Mouse (Mus musculus) erythroblast, embryonic 14.5 days (primary cell): Measurements from ENCODE around the gene Tmem240. TPM values are rescaled to one million over a fixed set of nuclear protein-coding genes. Genes with fewer than 3 reads are reported as not detected.

Experiments used
- H3K27me3 ChIP-seq: 2 replicates; pipeline ENCODE4 v1.6.1; 2012; ENCODE audit warnings: inconsistent platforms; ENCODE audit not compliant: control insufficient read depth
- H3K36me3 ChIP-seq: 2 replicates; pipeline ENCODE4 v1.6.1; 2012; ENCODE audit warnings: mild to moderate bottlenecking, inconsistent platforms; ENCODE audit not compliant: control insufficient read depth
- H3K4me1 ChIP-seq: 2 replicates; pipeline ENCODE4 v1.6.1; 2012; ENCODE audit warnings: inconsistent platforms; ENCODE audit not compliant: control insufficient read depth
- H3K4me3 ChIP-seq: replicated peaks from 2 replicates; pipeline ENCODE3; 2012; ENCODE audit warnings: moderate library complexity, mild to moderate bottlenecking, inconsistent platforms
- H3K9me3 ChIP-seq: 2 replicates; pipeline ENCODE4 v1.6.1; 2012; ENCODE audit warnings: low read length, inconsistent platforms, mixed read lengths; ENCODE audit not compliant: control insufficient read depth
- GATA1 ChIP-seq: IDR thresholded peaks from 2 replicates; pipeline ENCODE4 v1.6.1; 2012; ENCODE audit warnings: low read length, inconsistent platforms, mixed read lengths
- TAL1 ChIP-seq: IDR thresholded peaks from 3 replicates; pipeline ENCODE4 v1.6.1; 2012; ENCODE audit warnings: low read length, inconsistent platforms, mixed read lengths
- polyA plus RNA-seq: library from polyadenylated mRNA; stranded (reverse); fragments of >175 nt; gene quantifications from 2 replicates; pipeline ENCODE4 v1.2.3, GENCODE M21; 2012

The Tmem240 gene
- polyA plus RNA-seq, 1 experiment: 0.01 TPM

- Histone ChIP-seq H3K4me3 (peak overlapping the region; percentile 21), H3K4me1 (peaks cover 40% of the 10 kb centered on the region), H3K9me3 (no peaks in the 10 kb centered on the region), H3K27me3 (no peaks in the 10 kb centered on the region), H3K36me3 (peaks cover 10% of the 10 kb centered on the region)
- TF ChIP-seq GATA1: no peak
Observed at GRCm38 (mm10) chr4:155762357-155762756, 27.8 kb downstream of the Tmem240 start.

- no peak for TF ChIP-seq TAL1
- TF ChIP-seq GATA1: no peak
- Histone ChIP-seq H3K9me3 (no peaks in the 10 kb centered on the region), H3K36me3 (no peaks in the 10 kb centered on the region), H3K27me3 (peaks cover 35% of the 10 kb centered on the region), H3K4me3 (peak overlapping the region; percentile 72), H3K4me1 (peaks cover 21% of the 10 kb centered on the region)
Observed at GRCm38 (mm10) chr4:155769496-155769879, 34.9 kb downstream of the Tmem240 start.

- Histone ChIP-seq H3K36me3 (no peaks in the 10 kb centered on the region), H3K4me3 (peak overlapping the region; percentile 72), H3K27me3 (peaks cover 40% of the 10 kb centered on the region), H3K4me1 (peaks cover 26% of the 10 kb centered on the region), H3K9me3 (no peaks in the 10 kb centered on the region)
- TF ChIP-seq TAL1: no peak
- TF ChIP-seq GATA1: no peak
Observed at GRCm38 (mm10) chr4:155769880-155770512, 35.4 kb downstream of the Tmem240 start.

- Histone ChIP-seq H3K4me3 (peak overlapping the region; percentile 72), H3K27me3 (peaks cover 47% of the 10 kb centered on the region), H3K4me1 (peaks cover 27% of the 10 kb centered on the region), H3K9me3 (no peaks in the 10 kb centered on the region), H3K36me3 (no peaks in the 10 kb centered on the region)
- TF ChIP-seq GATA1 (no peak), TAL1 (no peak)
Observed at GRCm38 (mm10) chr4:155770626-155771025, 36.0 kb downstream of the Tmem240 start.

GRCm38 (mm10) chr4:155771706-155772105, 37.1 kb downstream of the Tmem240 start:
- H3K9me3 ChIP-seq: no peaks in the 10 kb centered on the region
- no peaks in the 10 kb centered on the region for H3K36me3 ChIP-seq
- H3K4me1 ChIP-seq: peaks cover 27% of the 10 kb centered on the region
- no peak overlapping the region for H3K4me3 ChIP-seq
- H3K27me3 ChIP-seq: peaks cover 56% of the 10 kb centered on the region
- TF ChIP-seq TAL1 (no peak), GATA1 (no peak)

- Histone ChIP-seq H3K36me3 (no peaks in the 10 kb centered on the region), H3K9me3 (no peaks in the 10 kb centered on the region), H3K27me3 (peaks cover 64% of the 10 kb centered on the region), H3K4me1 (peaks cover 27% of the 10 kb centered on the region), H3K4me3 (no peak overlapping the region)
- TF ChIP-seq TAL1 (no peak), GATA1 (no peak)
Observed at GRCm38 (mm10) chr4:155772786-155773185, 38.2 kb downstream of the Tmem240 start.

- Histone ChIP-seq H3K27me3 (peaks cover 66% of the 10 kb centered on the region), H3K9me3 (no peaks in the 10 kb centered on the region), H3K4me3 (no peak overlapping the region), H3K4me1 (peaks cover 27% of the 10 kb centered on the region), H3K36me3 (no peaks in the 10 kb centered on the region)
- no peak for TF ChIP-seq GATA1
- TF ChIP-seq TAL1: no peak
Observed at GRCm38 (mm10) chr4:155773335-155774078, 38.9 kb downstream of the Tmem240 start.

- Histone ChIP-seq H3K27me3 (peaks cover 70% of the 10 kb centered on the region), H3K36me3 (no peaks in the 10 kb centered on the region), H3K4me1 (peaks cover 27% of the 10 kb centered on the region), H3K4me3 (peak within 1 kb of the TSS; percentile 48), H3K9me3 (no peaks in the 10 kb centered on the region)
- no peak for TF ChIP-seq GATA1
Observed at GRCm38 (mm10) chr4:155774280-155774754, 39.7 kb downstream of the Tmem240 start, which contains the start of gene Vwa1. Gene Vwa1 (minus strand): TSS chr4:155774698.

- Histone ChIP-seq H3K27me3 (peaks cover 76% of the 10 kb centered on the region), H3K36me3 (no peaks in the 10 kb centered on the region), H3K9me3 (no peaks in the 10 kb centered on the region), H3K4me1 (peaks cover 18% of the 10 kb centered on the region), H3K4me3 (no peak overlapping the region)
- TF ChIP-seq TAL1 (no peak), GATA1 (no peak)
Observed at GRCm38 (mm10) chr4:155774971-155775740, 40.6 kb downstream of the Tmem240 start.
